Mouse (Mus musculus) embryonic fibroblast, embryonic 13.5 days (primary cell): ENCODE data around the gene Vmn2r30.
"Not testable (repeated sequence)": the region's sequence is repeated elsewhere in the genome, so short reads cannot be mapped to it uniquely, and the experiment has no call there.

ENCODE experiments used
- CTCF ChIP-seq: IDR thresholded peaks from 2 replicates; pipeline ENCODE4 v1.5.1; 2011; ENCODE audit warnings: mild to moderate bottlenecking, control low read depth, low read length, moderate library complexity, borderline replicate concordance; ENCODE audit not compliant: insufficient read depth
- POLR2A ChIP-seq: IDR thresholded peaks from 2 replicates; pipeline ENCODE4 v1.6.1; 2011; ENCODE audit warnings: low read depth, mild to moderate bottlenecking, control low read depth, low read length, moderate library complexity

- TF ChIP-seq CTCF, POLR2A: not testable (repeated sequence)
These were observed 59.9 kb downstream of the Vmn2r30 start for GRCm38 (mm10) chr7:7277556-7277955.
